Mouse (Mus musculus) midbrain, embryonic 10.5 days (tissue): ENCODE results near the gene Grip2. TPM values are rescaled to one million over a fixed set of nuclear protein-coding genes. Genes with fewer than 3 reads are reported as not detected.

ENCODE experiments used
- DNase-seq: peaks from one replicate; pipeline ENCODE4 v3.0.0-alpha.2; 2017; ENCODE audit warnings: low spot score
- H3K27ac ChIP-seq: fragments of 300-500 bp; sonication (generic); replicated peaks from 2 replicates; pipeline ENCODE4 v1.5.1; 2016; ENCODE audit warnings: mild to moderate bottlenecking
- H3K27me3 ChIP-seq: fragments of 300-500 bp; sonication (generic); 2 replicates; pipeline ENCODE4 v1.6.1; 2016; ENCODE audit warnings: low read depth, mild to moderate bottlenecking; ENCODE audit not compliant: poor library complexity, severe bottlenecking
- H3K36me3 ChIP-seq: fragments of 300-500 bp; sonication (generic); 2 replicates; pipeline ENCODE4 v1.6.1; 2016; ENCODE audit warnings: mild to moderate bottlenecking, moderate library complexity
- H3K4me1 ChIP-seq: fragments of 300-500 bp; sonication (generic); 2 replicates; pipeline ENCODE4 v1.6.1; 2016
- H3K4me3 ChIP-seq: fragments of 300-500 bp; sonication (generic); 2 replicates; pipeline ENCODE4 v1.5.1; 2016; ENCODE audit warnings: mild to moderate bottlenecking, moderate library complexity
- H3K9me3 ChIP-seq: fragments of 300-500 bp; sonication (generic); replicated peaks from 2 replicates; pipeline ENCODE4 v1.6.1; 2016; ENCODE audit warnings: mild to moderate bottlenecking
- WGBS: fragments of 180-500 bp; shearing (Covaris S2); methylation state at CpG from one replicate; pipeline ENCODE4 v1.1.7; 2016; 5-methylcytosine and 5-hydroxymethylcytosine counted together
- polyA plus RNA-seq: library from polyadenylated mRNA; unstranded; fragments of >200 nt; fragmentation: Nextera tagmentation; extraction: Ambion mirVana; gene quantifications from 2 replicates; pipeline ENCODE4 v1.2.1, GENCODE M21; 2016

The Grip2 gene
- polyA plus RNA-seq, 1 experiment from 2014 or later, result 0.28 TPM

GRCm38 (mm10) chr6:91742995-91743394 lies 84.1 kb downstream of the Grip2 start:
- H3K4me1 ChIP-seq, result peaks cover 14% of the 10 kb centered on the region
- DNase-seq, result no peak
- 85% methylated on average over 8 of the region's 8 CpGs for WGBS
- no peak overlapping the region for H3K27ac ChIP-seq
- peaks cover 85% of the 10 kb centered on the region for H3K36me3 ChIP-seq
- no peaks in the 10 kb centered on the region for H3K9me3 ChIP-seq
- no peak overlapping the region for H3K4me3 ChIP-seq
- no peaks in the 10 kb centered on the region for H3K27me3 ChIP-seq

DNA sequence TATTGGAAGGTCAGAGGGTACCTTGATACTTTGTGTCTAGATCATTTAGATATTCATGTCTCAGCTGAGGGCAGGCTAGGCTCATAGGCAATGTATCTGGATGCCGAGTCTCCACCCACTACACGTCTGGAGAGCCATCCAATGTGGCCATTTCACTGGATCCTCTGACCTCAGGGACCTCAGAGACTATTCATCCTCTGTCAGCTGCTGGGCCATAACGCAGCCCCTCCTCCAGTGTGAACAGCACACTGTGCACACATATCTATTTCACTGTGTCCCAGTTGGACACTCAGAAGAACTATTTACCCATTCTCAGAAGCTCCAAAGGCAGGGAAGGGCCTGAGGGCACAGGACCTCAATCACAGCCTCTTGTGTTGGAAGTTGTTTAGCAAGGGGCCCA lies 84.6 kb downstream of the Grip2 start:
- WGBS, result 82% methylated on average over 3 of the region's 3 CpGs
- Histone ChIP-seq H3K9me3 (no peaks in the 10 kb centered on the region), H3K36me3 (peaks cover 86% of the 10 kb centered on the region), H3K4me1 (peaks cover 19% of the 10 kb centered on the region), H3K27me3 (no peaks in the 10 kb centered on the region), H3K4me3 (no peak overlapping the region), H3K27ac (no peak overlapping the region)
- no peak for DNase-seq

DNA sequence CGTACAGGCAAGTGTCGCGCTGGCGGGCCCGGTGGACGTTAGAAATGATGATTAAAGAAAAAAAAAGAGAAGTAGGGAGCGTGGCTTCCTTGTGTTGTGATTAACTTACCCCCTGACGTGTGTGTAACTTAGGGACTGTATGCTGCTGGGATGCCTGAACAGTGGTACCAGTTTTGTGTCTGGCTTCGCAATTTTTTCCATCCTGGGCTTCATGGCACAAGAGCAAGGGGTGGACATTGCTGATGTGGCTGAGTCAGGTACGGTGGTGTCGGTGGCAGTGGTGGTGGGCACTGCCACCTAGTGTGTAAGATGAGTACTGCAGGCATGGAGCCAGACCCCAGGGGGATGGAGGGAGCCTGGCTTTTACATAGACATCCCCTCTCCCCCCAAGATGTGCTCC lies 86.0 kb downstream of the Grip2 start:
- peak; percentile 70 for DNase-seq
- H3K27ac ChIP-seq, result no peak overlapping the region
- peaks cover 86% of the 10 kb centered on the region for H3K36me3 ChIP-seq
- WGBS, result 75% methylated on average over 11 of the region's 11 CpGs
- H3K4me1 ChIP-seq, result peaks cover 29% of the 10 kb centered on the region
- H3K4me3 ChIP-seq, result no peak overlapping the region
- no peaks in the 10 kb centered on the region for H3K27me3 ChIP-seq
- no peaks in the 10 kb centered on the region for H3K9me3 ChIP-seq

DNA sequence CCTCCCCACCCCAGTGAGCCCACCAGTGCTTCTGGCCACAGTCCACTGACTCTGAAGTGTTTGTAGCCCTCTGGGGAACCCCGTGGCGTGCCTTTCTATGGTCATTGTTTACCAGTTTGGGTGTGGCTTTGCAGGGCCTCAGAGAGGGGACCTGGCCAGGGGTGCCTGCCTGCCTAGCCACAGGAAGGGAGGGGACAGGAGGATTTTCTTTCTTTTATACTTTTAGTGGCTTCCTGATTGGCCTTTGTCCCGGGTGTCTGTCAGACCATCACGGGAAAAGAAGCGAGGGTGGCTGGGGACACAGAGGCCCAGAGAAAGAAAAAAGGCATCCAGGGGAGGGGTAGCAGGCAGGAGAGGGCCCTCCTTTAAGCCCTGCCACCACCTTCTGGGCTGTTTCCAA lies 89.0 kb downstream of the Grip2 start:
- H3K27ac ChIP-seq, result peak overlapping the region; percentile 59; the same call in 1 of the 2 replicates
- H3K27me3 ChIP-seq, result no peaks in the 10 kb centered on the region
- peaks cover 30% of the 10 kb centered on the region for H3K4me1 ChIP-seq
- H3K4me3 ChIP-seq, result no peak overlapping the region
- H3K36me3 ChIP-seq, result peaks cover 96% of the 10 kb centered on the region
- H3K9me3 ChIP-seq, result no peaks in the 10 kb centered on the region
- WGBS, result 27% methylated on average over 5 of the region's 5 CpGs
- DNase-seq, result no peak

DNA sequence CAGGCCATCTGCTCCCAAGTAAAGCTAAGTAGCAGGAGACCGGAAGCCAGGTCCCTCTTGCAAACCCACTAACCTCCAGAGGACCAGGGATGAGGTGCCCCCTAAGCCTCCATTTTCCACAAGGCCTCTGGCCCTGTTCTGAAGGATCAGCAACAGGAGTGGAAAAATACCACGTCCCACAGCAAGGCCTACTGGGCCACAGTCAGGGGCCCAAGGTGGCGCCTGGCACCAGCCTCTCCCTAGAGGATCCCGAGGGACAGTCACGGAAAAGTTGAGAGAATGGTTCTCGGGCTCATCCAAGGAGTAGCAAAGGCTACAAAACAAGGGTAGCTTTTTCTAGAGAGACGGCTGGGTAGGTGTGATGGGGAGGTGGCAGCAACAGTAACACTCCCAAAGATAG lies 89.6 kb downstream of the Grip2 start:
- no peak overlapping the region for H3K4me3 ChIP-seq
- peak overlapping the region; percentile 59; the same call in 1 of the 2 replicates for H3K27ac ChIP-seq
- peaks cover 30% of the 10 kb centered on the region for H3K4me1 ChIP-seq
- H3K27me3 ChIP-seq, result no peaks in the 10 kb centered on the region
- 84% methylated on average over 7 of the region's 7 CpGs for WGBS
- peaks cover 96% of the 10 kb centered on the region for H3K36me3 ChIP-seq
- DNase-seq, result no peak
- H3K9me3 ChIP-seq, result no peaks in the 10 kb centered on the region

DNA sequence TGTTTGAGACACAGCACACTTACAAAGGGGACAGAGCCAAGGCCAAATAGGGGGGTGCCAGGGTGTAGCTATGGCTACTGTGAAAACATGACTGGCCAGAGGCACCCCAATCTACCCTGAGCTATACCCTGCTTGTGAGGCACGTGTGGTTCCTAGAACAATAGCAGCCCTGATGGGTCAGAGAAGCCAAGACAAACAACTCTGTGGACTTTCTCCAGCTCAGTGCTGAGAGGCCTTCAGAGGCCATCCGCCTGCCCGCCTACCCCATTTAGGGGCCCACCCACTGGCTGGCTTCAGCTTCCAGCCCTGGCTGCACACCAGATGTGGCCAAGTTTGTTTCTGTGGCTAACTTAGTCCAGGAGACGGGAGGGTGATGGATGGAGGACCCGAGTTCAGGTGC lies 90.6 kb downstream of the Grip2 start:
- Histone ChIP-seq H3K9me3 (no peaks in the 10 kb centered on the region), H3K36me3 (peaks cover 97% of the 10 kb centered on the region), H3K27me3 (no peaks in the 10 kb centered on the region), H3K27ac (no peak overlapping the region), H3K4me1 (peaks cover 30% of the 10 kb centered on the region), H3K4me3 (no peak overlapping the region)
- no peak for DNase-seq
- WGBS, result 64% methylated on average over 5 of the region's 5 CpGs

- no peak overlapping the region for H3K27ac ChIP-seq
- no peak overlapping the region for H3K4me3 ChIP-seq
- no peaks in the 10 kb centered on the region for H3K9me3 ChIP-seq
- peaks cover 81% of the 10 kb centered on the region for H3K36me3 ChIP-seq
- no peak for DNase-seq
- peaks cover 50% of the 10 kb centered on the region for H3K4me1 ChIP-seq
- 97% methylated on average over 11 of the region's 11 CpGs for WGBS
- no peaks in the 10 kb centered on the region for H3K27me3 ChIP-seq
Observed at GRCm38 (mm10) chr6:91732138-91732537, 94.9 kb downstream of the Grip2 start.

DNA sequence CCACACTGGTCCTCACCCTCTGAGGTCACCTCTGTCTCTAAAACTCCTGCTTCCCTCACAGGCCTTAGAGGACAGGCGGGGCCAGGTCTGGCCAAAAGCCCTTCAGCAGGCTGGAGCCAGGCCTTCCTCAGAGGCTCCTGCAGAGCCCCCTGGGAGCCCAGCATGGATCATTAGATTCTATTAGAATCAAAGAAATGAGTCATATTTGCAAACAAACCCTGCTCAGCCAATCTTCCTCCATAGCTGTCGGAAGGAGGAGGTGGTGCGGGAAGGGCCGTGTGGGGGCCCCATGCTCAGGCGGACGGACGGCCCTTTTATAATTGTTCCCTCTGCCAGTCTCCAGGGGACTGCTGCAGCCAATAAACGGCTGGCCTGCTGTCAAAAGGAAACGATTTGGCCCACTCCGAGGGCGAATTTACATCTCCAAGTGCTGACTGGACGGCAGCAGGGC lies 97.3 kb downstream of the Grip2 start:
- Histone ChIP-seq H3K36me3 (peaks cover 81% of the 10 kb centered on the region), H3K9me3 (no peaks in the 10 kb centered on the region), H3K4me1 (peaks cover 43% of the 10 kb centered on the region), H3K27ac (peak overlapping the region; percentile 83), H3K27me3 (no peaks in the 10 kb centered on the region), H3K4me3 (peak overlapping the region; percentile 21; the same call in 1 of the 2 replicates)
- 15% methylated on average over 12 of the region's 12 CpGs for WGBS
- peak; percentile 67 for DNase-seq

- Histone ChIP-seq H3K4me1 (peaks cover 43% of the 10 kb centered on the region), H3K27ac (peak overlapping the region; percentile 83), H3K27me3 (no peaks in the 10 kb centered on the region), H3K4me3 (peak overlapping the region; percentile 21; the same call in 1 of the 2 replicates), H3K9me3 (no peaks in the 10 kb centered on the region), H3K36me3 (peaks cover 82% of the 10 kb centered on the region)
- 39% methylated on average over 6 of the region's 6 CpGs for WGBS
- DNase-seq, result peak; percentile 38
Observed at GRCm38 (mm10) chr6:91728939-91729619, 98.0 kb downstream of the Grip2 start.

DNA sequence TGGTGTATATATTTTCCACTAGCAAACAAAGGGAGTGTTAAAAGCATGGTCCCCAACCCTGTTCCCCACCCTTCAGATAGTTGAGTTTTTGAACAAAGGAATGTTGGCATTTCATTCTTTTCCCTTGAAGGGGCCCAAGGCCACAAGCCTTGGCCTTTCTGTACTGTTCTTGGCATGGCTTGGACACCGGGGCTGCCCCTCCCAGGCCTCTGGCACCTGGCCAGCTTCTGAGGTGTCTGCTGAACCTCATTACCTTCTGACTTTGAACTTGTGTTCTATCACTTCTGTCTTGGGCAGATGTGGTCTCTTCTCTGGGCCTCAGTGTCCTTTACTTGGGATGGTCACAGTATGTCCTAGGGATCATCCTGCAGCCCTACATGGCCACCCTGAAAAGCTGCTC lies 99.7 kb downstream of the Grip2 start:
- 86% methylated on average over 1 of the region's 1 CpGs for WGBS
- H3K36me3 ChIP-seq, result peaks cover 80% of the 10 kb centered on the region
- no peak overlapping the region for H3K4me3 ChIP-seq
- H3K27me3 ChIP-seq, result no peaks in the 10 kb centered on the region
- no peak overlapping the region for H3K27ac ChIP-seq
- DNase-seq, result no peak
- no peaks in the 10 kb centered on the region for H3K9me3 ChIP-seq
- peaks cover 38% of the 10 kb centered on the region for H3K4me1 ChIP-seq

- peaks cover 40% of the 10 kb centered on the region for H3K36me3 ChIP-seq
- 25% methylated on average over 12 of the region's 12 CpGs for WGBS
- peaks cover 50% of the 10 kb centered on the region for H3K4me1 ChIP-seq
- H3K4me3 ChIP-seq, result peak overlapping the region; percentile 36
- peak; percentile 63 for DNase-seq
- H3K27ac ChIP-seq, result peak overlapping the region; percentile 85
- H3K9me3 ChIP-seq, result no peaks in the 10 kb centered on the region
- H3K27me3 ChIP-seq, result no peaks in the 10 kb centered on the region
Observed at GRCm38 (mm10) chr6:91721215-91721701, 105.8 kb downstream of the Grip2 start.

- H3K9me3 ChIP-seq, result no peaks in the 10 kb centered on the region
- WGBS, result 54% methylated on average over 4 of the region's 4 CpGs
- peak overlapping the region; percentile 36 for H3K4me3 ChIP-seq
- peaks cover 50% of the 10 kb centered on the region for H3K4me1 ChIP-seq
- H3K27ac ChIP-seq, result peak overlapping the region; percentile 85
- no peak for DNase-seq
- no peaks in the 10 kb centered on the region for H3K27me3 ChIP-seq
- peaks cover 35% of the 10 kb centered on the region for H3K36me3 ChIP-seq
Observed at GRCm38 (mm10) chr6:91720588-91721214, 106.3 kb downstream of the Grip2 start.
